Mouse (Mus musculus): ENCODE data around the gene Cfap97. TPM values are rescaled to one million over a fixed set of nuclear protein-coding genes. Genes with fewer than 3 reads are reported as not detected.
A peak's percentile ranks its signal among the peaks of the same experiment; 100 is the strongest.
"Not testable (repeated sequence)": the region's sequence is repeated elsewhere in the genome, so short reads cannot be mapped to it uniquely, and the experiment has no call there.

The Cfap97 gene
- total RNA-seq, 2 experiments from 2014 or later = 16.3 to 22.1 TPM

DNA sequence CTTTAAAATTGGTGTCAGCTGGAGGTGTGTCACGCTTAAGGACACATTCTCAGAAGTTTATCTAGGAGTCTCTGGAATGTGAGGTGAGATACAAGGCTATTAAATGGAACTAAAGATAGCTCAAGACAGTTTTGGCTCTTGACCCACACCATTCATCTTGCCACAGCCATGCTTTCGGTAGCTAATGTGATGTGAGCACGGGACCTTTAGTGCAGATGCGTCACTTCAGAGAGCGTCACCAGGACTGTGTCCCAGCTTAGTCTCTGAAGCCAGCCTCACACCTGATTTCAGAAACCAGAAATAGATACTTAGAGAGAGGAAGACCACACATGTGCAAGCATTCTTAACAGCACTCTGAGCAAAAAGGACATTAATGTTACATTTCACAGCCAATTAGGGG, 75.1 kb downstream of the Cfap97 start:
- no peak for DNase-seq

- not testable (repeated sequence) for DNase-seq
Observed at GRCm38 (mm10) chr8:46231968-46232367, 80.4 kb downstream of the Cfap97 start.

DNA sequence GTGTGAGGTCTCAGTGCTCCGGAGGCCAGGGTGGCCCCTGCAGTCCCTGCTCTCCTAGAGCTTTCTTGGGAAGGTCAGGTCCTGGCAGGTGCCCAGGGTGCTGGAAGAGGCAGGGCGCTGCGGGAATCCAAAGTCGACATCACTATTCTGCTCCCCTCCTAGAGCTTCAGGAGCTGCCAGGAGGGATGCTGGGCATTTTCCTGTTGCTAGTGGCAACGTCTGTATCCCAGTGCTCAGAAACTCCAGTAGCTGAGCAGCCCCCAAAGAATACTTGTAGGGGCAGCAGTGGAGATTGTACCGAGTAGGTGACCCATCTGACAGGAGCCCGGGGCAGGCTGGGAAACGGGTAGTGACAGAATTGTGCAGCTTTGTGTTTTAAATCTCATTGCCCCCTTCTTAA, 81.2 kb downstream of the Cfap97 start:
- DNase-seq = no peak

DNA sequence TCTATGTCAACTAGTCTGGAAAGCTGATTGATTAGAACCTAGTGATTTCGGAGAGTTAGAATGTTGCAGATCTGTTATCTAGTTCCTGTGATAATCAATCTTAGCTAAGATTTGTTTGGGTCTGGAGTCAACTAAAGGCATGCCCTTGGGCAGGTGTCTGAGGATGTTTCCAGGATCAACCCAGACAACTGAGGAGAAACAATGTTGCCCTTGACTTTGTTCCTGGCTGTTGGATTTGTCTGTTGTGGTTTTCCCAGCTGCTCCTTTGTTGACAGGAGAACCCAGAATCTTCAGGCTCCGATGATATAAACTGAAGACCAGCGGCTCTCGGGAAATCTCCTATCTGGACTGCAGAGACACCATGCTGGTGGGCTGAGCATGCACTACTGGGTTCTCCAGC, 83.2 kb downstream of the Cfap97 start:
- no peak for DNase-seq

DNA sequence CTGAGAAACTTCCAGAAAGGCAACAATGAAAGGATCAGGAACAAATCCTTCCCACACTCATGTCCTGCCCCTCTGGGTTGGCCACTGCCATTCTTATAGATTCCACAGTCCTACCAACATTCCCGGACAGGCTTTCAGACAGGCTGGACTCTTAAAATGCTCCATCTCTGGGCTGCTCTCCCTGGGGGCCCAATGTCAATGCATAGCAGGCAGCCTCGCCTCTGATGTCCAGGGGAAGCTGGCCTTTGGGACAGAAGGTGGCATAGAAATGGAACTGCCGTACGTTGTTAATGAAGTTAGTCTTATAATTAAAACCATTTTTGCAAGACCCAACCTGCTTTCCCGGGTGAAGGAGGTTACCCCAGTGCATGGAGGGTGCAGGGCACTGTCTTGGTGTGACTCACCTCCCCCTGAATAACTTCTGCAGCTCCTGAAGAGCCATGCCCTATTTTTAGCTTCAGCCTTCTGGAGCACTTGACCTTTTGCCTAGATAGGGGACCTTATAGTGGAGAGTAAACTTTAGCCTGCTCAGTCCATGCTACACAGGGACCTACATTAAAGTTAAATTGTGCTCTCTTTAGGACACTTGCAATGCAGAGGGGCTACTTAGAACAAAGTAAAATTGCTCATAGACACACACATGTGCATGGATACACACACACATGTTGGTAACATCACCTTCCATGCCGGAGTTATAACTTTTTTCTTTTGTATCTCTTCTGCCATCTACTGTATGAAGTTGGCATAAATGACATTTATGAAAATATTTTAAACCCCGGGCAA, 85.1 kb downstream of the Cfap97 start:
- DNase-seq = peak in 1 of 2 experiments; percentile 29

DNA sequence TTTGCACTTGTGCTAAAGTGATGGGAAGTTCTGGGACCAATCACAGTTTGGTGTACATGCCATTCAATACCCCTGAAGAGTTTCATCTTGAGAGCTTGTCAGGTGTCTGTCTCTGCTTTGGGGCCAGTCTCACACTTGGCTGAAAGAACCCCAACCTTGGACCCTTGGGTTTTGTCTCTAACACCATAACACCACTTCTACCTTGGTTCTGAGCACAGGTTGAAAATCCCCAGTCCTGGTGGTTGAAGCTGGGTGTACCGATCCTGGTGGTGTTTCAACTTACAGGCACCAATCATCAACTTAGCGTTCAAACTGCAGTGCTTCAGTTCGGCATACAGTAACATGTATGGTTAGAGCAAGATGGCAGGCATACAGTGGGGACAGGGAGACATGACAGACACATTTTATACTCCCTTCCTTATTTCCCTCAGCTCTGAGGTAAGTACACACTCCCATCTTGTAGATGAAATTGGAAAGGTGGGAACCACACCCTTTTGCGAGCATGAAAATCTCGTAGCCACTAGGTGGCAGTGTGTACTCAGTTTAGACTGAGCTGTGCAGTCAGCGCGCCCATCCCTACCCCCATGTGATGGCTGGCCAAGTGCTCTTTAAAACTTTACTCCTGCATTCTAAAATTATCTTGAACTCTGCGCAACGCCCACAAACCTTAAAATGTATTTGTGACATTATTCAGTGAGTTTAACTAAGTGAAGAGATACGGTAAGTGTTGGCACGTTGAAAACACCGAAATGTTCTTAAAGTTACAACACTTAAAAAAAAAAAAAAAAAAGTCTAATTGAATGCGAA, 90.2 kb downstream of the Cfap97 start:
- DNase-seq = peak; percentile 77 to 82

GRCm38 (mm10) chr8:46242946-46243345, 91.4 kb downstream of the Cfap97 start:
- DNase-seq = no peak

Small RNA genes lying within 50 kb of the gene (microRNA-seq; reads per million reads assigned to microRNA genes)
- not detected for gene Gm23812

Other genes with a start within 250 kb of the Cfap97 start
- gene Ccdc110, start 217.2 kb upstream of the Cfap97 start, total RNA-seq (2021) = not detected
- gene 1700029J07Rik, start 176.5 kb upstream of the Cfap97 start, total RNA-seq (2021) = 1 to 10 TPM; 1.7 to 2.8 TPM
- gene Ufsp2, start 176.2 kb upstream of the Cfap97 start, total RNA-seq (2021) = 10 to 100 TPM; 47.5 to 64.7 TPM
- gene Lrp2bp, start 152.5 kb upstream of the Cfap97 start, total RNA-seq (2021) = under 1 TPM in 1 of 2 experiments, not detected in 1; 0.26 TPM
- under 1 TPM; 0.60 to 0.82 TPM for gene Ankrd37, start 146.1 kb upstream of the Cfap97 start, total RNA-seq (2021)
- 10 to 100 TPM; 17.7 to 18.2 TPM for gene Snx25, start 388 bp downstream of the Cfap97 start, total RNA-seq (2021)
- 100 to 1,000 TPM; 173 to 193 TPM for gene Slc25a4, start 59.5 kb downstream of the Cfap97 start, total RNA-seq (2021)
- gene Helt, start 142.9 kb downstream of the Cfap97 start, total RNA-seq (2021) = not detected

Measured in adrenal gland, postnatal 36 days (tissue).